Mouse (Mus musculus): ENCODE results near the gene Fgf4.
A peak's percentile ranks its signal among the peaks of the same experiment; 100 is the strongest.
"Not testable (repeated sequence)": the region's sequence is repeated elsewhere in the genome, so short reads cannot be mapped to it uniquely, and the experiment has no call there.

Gene Fgf4

DNA sequence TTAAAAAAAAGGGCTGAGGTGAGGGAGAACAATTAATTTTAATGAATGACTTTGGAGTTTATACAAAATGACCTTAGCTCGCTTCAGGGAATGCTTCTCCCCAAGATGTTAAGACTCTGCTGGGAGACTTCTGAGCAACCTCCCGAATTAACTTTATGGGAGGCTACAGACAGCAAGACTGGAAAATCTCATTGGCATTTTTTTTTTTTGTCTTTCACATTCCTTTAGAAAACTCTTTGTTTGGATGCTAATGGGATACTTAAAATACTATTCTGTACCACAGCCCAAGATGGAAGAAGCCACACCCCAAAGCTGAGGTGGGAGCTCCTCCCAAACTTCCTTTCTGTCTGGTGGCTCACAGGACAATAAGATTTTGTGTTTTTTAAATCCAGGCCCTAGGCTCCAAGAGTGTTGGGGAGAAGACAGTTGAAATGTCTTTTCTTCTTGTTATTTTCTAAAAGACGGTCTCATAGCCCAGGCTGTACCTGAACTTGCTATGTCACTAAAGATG lies 17.0 kb downstream of the Fgf4 start:
- DNase-seq (ENCODE audit: extremely low read depth, insufficient read length, low spot score) = no peak

DNA sequence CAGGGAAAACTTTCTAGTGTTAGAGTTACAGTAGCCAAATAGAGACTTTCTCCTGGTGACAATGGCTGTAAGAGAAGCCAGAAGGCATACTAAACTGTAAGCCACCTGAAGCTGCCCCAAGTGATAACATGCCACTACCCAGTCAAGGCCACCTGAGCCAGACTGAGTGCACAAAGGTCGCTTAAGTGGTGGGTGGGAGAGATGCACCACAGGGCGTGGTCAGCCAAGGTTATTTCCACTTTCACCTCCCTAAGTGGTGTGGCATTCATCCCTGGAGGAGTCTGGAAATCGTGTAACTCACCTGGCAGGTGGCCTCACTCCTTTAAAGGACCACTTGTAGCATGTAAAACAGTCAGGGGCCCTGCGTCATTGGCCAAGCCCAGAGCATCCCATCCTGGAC lies 20.0 kb downstream of the Fgf4 start:
- DNase-seq (ENCODE audit: extremely low read depth, insufficient read length, low spot score) = no peak

DNA sequence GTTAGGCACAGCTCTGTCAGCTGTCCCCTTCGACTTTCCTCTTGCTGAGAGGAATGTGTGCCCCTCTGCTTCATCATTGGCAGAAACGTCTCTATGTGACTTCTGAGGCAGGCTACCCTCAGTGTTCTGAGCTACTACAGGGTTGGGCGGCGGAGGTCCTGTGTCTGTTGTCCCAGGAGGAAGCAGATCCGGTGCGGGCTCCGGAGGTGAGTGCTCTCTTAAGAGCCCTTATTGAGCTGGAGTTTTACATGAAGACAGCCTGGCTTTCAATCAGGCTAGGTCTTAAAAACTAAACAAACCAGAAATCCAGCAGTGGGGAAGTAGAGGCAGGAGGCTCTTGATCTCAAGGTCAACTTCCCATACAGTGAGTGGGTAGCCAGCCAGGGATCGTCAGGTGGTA lies 20.4 kb downstream of the Fgf4 start:
- no peak for DNase-seq (ENCODE audit: extremely low read depth, insufficient read length, low spot score)

DNA sequence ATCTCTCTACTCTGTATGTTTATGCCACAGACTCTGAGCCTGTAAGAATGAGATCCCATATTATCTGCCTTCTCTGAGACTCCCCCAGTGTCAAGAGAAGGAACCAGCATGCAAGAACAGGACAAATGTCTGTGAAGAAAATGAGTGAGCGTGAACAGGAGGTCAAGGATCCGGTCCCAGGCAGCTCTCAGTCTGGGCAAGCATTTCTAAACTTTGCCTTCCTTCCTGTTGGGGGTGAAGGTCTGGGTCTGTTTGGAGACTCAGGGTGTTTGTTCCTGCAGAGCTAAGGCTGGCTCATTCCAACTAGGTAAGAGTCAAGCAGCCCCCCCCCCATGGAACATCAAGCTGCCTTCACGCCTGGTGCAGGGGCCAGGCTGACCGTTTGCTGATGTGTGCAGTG lies 25.3 kb downstream of the Fgf4 start:
- no peak for DNase-seq (ENCODE audit: extremely low read depth, insufficient read length, low spot score)

DNA sequence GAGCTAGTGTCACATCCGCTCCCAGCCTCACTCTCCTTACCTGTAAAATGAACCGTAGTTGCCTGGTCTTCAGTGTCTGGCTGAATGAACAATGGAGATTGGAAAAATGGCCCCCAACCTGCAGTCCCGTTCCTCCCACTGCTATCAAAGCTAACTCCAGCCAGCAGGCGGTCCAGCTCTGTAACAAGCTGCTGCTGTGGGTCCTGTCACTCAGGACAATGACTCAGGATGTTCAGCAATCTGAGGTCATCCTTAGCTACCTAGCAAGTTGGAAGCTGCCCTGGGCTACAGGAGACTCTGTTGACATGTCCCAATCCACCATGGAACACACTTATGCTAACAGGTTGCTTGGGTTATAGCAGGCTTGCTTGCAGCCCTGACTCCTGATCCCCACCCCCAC lies 26.0 kb downstream of the Fgf4 start:
- DNase-seq (ENCODE audit: extremely low read depth, insufficient read length, low spot score) = no peak

DNA sequence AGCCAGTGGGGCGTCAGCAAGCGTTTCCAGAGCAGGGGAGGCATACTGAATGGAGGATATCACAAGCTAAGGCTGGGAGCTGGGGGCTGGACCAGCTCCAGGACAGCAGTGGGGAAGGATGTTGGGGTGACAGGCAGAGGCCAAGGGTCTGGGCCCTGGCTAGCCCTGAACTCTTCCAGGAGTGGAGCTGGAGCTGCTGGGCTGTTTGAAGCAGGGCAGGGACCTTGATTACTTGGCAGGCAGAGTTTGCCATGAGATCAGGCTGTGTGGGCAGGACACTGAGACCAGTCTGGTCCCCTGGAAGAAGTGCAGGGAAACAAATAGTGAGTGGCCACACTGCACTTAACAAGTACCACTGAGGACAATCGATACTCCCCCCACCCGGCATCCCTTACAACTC lies 27.1 kb downstream of the Fgf4 start:
- no peak for DNase-seq (ENCODE audit: extremely low read depth, insufficient read length, low spot score)

DNA sequence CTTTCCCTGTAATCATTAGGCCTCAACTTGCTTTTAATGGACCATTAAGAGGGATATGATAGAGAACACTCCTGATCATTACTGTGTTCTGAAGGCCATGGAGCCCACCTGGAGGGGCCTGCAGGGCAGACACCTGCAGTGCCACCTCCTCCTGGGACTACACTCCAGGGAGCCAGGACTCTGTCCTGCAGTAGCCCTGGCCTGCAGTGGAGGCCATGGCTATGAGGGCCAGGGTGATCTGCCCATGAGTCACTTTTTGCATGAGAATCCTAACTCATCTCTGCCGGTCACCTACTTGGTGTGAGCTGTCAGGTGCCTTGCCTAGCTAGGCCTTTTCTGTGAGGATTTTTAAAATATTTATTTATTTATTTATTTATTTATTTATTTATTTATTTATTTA lies 31.2 kb downstream of the Fgf4 start:
- no peak for DNase-seq (ENCODE audit: extremely low read depth, insufficient read length, low spot score)

DNA sequence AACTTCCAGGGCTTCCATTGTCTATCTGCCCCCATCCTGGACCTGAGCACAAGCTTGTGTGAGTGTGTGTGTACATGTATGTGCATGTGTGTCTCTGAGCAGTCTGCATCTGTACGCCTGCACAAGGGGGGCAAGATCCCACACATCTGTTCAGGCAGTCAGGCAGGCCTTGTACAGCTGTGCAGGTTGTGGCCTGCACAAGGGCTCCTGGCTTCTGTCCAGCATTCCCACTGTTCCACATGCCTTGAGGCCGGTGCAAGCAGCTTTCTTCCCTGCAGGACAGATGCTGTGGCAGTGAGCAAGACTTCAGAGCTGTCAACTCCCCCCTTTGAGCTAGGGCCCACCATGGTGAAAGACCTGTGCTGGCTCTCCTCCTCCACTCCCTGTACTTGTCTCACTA lies 35.9 kb downstream of the Fgf4 start:
- DNase-seq (ENCODE audit: extremely low read depth, insufficient read length, low spot score) = peak; percentile 36

DNA sequence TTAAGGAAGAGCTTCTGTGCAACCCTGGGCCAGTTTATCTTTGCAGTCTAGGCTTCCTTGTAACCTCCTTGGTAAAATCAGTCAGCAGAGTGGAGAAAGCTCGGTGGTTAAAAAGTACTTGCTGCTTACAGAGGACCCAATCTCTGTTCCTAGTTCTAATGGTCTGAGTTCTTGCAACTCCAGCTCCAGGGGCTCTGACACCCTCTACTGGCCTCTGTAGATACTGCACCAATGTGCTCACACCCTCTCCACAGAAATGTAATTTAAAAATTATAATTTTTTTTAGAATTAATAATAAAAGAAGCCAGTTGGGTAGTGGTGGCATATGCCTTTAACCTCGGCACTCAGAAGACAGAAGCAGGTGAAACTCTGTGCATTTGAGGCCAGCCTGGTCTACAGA lies 40.5 kb downstream of the Fgf4 start:
- DNase-seq (ENCODE audit: extremely low read depth, insufficient read length, low spot score) = no peak

DNA sequence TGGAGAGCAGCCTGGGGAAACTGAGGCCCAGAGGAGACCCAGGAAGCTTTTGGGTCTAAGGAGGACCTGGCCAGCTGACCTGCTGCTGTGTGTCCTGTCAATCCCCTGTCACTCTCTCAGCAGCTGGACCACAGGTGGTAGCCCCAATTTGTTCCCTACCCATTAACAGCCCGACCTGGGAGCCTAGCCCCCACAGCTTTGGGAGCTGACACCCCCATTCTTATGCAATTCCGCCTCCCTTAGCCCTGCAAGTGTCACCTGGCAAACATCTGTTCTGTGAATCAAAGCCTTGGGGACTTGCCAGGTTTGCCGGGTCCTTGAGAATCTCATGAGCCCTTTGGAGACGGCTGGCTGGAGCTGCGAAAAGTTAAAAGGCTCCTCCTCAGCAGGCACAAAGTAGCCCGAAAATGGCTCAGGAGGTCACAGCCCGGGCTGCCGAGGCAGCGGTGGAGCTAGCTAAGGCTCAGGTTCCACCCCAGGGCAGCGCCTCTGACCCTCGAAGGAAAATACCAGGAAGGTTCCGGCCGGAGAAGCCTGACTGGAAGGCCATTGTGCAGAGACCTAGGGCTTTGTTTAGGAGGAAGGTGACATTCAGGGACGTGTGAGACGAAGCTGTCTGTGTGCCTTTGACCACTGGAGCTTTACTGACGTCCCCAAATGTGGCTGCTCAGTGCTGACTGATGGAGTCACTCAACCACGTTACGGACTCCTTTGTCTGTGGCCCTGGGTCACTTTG lies 41.6 kb downstream of the Fgf4 start:
- DNase-seq (ENCODE audit: extremely low read depth, insufficient read length, low spot score) = no peak

DNA sequence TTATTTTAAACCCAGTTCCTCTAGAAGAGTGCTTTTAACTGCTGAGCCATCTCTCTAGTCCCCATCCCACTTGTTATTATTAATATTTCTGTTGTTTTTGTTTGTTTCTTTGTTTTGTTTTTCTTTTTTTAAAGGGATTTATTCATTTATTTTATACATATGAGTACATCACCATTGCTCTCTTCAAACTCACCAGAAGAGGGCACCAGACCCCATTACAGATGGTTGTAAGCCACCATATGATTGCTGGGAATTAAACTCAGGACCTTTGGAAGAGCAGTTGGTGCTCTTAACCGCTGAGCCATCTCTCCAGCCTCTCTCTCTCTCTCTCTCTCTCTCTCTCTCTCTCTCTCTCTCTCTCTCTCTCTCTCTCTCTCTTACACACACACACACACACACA lies 43.5 kb downstream of the Fgf4 start:
- not testable (repeated sequence) for DNase-seq (ENCODE audit: extremely low read depth, insufficient read length, low spot score)

DNA sequence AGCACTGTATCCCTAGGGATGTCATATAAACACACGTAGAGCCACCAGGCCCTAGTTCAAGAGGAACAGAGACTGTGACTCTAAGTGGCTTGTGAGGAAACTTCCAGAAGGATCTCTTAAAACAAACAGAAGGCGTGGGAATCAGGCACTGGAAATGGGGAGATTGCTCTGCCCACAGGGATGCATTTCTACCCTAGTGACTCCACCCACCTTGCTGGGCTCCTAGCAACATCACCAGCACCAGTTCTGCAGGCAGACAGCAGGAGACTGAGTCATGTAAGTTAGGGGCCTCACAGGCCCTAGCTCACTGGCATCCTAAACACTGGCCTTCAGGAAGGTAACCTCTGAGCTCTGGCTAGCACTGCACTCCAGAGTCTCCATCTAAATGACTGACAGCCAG lies 44.7 kb downstream of the Fgf4 start:
- no peak for DNase-seq (ENCODE audit: extremely low read depth, insufficient read length, low spot score)

DNA sequence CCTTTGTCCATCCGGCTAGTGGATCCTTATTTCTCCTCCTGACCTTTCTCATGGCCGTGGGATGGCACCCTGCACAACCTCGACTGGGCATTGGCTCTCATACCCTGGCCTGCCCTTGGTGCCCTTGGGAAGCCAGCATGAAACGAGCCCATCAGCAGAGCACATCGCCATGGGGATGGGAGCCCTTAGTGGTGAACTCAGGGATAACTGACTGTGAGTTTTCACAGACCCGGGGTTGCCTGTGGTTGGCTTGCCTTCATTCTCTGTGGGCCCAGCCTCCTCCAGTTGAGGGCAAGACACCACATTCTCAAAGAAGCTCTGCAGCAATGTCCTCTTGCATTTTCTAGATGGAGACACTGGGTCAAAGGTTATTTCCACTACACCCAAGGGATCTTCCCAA lies 45.2 kb downstream of the Fgf4 start:
- DNase-seq (ENCODE audit: extremely low read depth, insufficient read length, low spot score) = no peak

DNA sequence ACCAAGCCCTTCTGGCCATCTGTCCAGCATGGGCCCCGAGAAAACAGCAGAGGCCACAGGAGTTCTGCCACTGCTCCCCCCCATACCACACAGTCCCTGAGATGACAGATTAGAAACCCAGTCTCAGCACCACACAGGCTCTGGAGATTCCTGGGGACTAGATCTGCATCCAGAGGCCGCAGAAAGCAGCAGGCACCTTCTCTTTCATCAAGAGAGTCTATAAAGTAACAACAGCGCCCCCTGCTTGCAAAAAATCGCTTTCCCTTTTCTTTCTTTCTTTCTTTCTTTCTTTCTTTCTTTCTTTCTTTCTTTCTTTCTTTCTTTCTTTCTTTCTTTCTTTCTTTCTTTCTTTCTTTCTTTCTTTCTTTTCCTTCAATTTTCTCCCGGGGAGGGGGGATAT lies 47.0 kb downstream of the Fgf4 start:
- DNase-seq (ENCODE audit: extremely low read depth, insufficient read length, low spot score) = no peak

DNA sequence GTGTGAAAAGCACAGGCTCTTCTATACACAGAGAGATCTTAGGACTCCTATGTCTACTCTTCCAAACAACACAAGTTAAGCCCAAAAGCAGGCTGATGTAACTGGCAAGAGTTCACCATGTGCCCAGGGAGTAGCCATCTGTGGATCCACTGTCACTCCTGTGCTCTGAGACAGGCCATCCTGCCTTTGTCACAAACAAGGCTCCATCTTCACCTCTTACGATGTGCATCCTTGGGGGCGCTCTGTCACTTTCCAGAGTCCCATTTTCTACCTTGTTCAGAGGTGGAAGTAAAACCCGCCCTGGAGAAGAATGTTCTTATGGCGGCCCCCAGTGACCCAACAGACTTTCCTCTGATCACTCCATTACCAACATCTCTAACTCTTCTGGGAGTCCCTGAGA lies 47.5 kb downstream of the Fgf4 start:
- DNase-seq (ENCODE audit: extremely low read depth, insufficient read length, low spot score) = no peak

DNA sequence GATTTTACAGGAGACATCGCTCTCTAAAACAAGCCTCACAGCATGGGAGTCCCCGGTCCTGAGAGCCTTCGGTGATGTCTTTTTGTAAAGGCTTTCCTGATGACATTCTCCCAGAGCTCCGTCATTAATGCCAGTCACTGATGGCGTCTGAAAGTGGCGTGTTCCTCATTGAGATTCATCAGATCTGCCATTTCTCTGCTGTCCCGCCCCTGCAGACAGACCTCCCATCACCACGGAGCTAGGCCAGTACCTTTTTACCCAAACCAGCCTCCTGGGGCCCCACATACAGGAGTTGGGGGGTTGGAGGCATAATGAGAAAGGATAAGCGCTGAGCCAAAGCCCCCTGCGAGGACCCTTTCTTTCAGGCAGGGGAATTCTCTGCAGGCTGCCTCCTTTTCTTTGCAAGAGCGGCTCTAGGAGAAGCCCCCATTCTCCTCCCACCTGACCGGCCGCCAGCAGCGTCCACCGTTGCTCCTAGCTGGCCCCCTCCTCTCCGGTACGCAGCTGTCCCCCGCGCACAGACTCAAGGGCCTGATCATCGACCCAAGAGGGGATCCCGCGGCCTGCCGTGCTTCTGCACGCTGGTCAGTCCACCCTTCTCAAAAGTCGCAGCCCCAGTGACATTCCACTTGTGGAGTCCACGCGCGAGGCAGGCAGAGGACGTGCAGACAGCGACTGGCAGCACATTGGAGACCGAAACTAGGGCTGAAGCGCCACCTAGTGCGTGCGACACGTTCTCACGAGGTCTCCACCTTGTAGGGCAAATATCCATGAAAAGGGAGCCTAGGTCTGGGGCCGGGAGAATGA lies 48.3 kb downstream of the Fgf4 start:
- DNase-seq (ENCODE audit: extremely low read depth, insufficient read length, low spot score) = peak; percentile 35

DNA sequence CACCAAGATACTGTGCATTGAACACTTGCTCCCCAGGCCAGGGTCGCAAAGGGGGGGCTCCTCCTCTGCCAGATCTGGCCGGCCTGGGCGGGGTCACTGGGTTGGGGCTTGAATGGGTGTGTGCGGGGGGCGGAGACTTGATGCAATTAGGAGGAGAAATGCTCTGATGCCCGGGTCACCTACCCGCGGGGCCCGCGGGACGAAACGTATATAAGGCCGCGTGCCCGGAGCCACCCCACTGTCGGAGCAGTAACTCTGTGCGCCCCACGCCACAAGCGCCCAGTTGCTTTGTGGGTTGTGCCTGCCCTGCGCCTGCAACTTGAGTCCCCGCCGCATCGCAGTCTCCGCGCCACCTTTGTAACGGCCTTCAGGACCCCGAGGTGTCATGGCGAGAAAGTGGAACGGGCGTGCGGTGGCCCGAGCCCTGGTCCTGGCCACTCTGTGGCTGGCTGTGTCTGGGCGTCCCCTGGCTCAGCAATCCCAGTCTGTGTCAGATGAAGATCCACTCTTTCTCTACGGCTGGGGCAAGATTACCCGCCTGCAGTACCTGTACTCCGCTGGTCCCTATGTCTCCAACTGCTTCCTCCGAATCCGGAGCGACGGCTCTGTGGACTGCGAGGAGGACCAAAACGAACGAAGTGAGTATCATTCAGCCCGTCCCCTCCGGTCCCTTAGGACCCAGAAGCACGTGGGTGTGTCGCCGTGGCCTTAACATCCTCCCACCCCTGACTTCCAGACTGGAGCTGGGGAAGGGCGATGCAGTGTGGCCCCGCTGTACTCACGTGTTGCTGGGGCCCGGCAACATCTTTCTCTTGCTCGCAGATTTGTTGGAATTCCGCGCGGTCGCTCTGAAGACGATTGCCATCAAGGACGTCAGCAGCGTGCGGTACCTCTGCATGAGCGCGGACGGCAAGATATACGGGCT lies 49.4 kb downstream of the Fgf4 start, which contains the start of gene Fgf15:
Fgf15 (plus strand) TSS at position 238 of the 925 bp plus-strand sequence.
- DNase-seq (ENCODE audit: extremely low read depth, insufficient read length, low spot score) = no peak

DNA sequence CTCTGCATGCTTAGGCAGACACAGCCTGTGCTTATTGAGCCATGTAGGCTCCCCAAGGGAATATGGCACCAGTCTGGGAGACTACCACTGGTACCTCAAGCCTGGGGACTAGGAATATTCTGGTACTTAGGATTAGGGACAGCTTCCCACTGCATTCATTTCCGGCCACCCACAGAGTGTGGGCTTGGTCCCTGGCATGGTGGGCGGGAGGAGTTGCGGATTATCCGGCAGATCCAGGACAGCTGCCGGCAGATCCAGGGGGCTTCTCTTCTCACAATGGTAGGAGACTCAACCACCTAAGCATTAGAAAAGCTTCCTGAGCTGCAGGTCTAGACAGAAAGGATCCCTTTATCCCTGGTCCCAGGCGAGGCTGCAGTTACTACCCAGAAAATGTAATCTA lies 51.3 kb downstream of the Fgf4 start:
- no peak for DNase-seq (ENCODE audit: extremely low read depth, insufficient read length, low spot score)

DNA sequence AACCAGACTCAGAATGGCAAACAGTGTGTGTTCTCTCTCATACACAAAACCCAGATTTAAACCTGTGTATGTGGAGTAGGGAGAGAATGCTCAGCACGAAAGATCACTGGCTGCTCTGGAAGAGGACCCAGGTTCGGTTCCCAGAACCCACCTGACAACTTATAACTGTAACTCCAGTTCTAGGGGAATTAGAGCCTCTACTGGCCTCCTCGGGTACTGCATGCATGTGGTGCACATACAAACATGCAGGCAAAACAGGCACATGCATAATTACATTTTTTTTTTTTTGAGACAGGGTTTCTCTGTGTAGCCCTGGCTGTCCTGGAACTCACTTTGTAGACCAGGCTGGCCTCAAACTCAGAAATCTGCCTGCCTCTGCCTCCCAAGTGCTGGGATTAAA lies 58.3 kb downstream of the Fgf4 start:
- DNase-seq (ENCODE audit: extremely low read depth, insufficient read length, low spot score) = not testable (repeated sequence)

DNA sequence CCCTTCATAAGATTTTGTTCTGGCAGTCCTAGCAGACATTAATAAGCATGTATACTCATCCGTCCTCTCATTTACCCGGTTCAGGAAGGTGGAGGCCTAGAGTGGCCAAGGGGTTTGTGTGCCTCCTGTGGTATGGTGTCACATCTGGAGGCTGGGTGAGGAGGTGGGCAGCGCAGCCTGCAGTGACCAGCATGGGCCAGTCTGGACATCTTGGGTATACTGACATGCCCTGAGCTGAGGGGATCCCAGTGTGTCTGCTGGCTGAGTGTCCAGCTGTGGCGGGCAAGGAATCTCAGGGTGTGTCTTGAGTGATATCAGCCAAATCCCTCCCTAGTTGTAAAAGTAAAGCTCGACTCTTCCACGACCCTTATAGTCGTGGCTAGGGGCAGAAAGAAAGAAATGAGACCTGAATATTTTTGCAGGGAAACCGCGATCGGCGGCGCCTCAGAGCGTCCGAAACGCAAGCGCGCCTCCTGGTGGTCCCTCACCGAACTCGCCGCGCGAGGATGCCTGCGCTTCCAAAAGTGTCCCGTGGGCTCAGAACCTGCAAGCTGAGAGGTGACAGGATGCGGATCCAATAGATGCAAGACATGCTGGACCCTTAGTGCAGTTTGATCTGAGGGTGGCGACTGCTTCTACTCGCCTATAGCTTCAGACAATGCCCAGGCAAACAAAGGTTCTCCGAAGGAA lies 59.7 kb downstream of the Fgf4 start:
- DNase-seq (ENCODE audit: extremely low read depth, insufficient read length, low spot score) = no peak

Data from 3134 (cell line).